Mouse (Mus musculus): Measurements from ENCODE around the gene Psmd11.

- no peak for TF ChIP-seq CTCF (IDR thresholded peaks at IDR 0.05; ENCODE audit: extremely low read depth, insufficient read length, insufficient replicate concordance, low read depth, low read length)
- no peak for TF ChIP-seq POLR2A (IDR thresholded peaks at IDR 0.05; ENCODE audit: low read depth, low read length)
Observed at GRCm38 (mm10) chr11:80452242-80452641, 23.8 kb downstream of the Psmd11 start.
